Mouse (Mus musculus) frontal cortex, postnatal 36 days (tissue): Measurements from ENCODE around the gene Auts2.

Experiments
- DNase-seq, 2 experiments: peaks; one replicate each; pipeline ENCODE4 v3.0.0; 2022; ENCODE audit warnings: low spot score in 2 of 2

Auts2 gene

GRCm38 (mm10) chr5:132450071-132450470 lies 93.1 kb downstream of the Auts2 start:
- DNase-seq: no peak

DNA sequence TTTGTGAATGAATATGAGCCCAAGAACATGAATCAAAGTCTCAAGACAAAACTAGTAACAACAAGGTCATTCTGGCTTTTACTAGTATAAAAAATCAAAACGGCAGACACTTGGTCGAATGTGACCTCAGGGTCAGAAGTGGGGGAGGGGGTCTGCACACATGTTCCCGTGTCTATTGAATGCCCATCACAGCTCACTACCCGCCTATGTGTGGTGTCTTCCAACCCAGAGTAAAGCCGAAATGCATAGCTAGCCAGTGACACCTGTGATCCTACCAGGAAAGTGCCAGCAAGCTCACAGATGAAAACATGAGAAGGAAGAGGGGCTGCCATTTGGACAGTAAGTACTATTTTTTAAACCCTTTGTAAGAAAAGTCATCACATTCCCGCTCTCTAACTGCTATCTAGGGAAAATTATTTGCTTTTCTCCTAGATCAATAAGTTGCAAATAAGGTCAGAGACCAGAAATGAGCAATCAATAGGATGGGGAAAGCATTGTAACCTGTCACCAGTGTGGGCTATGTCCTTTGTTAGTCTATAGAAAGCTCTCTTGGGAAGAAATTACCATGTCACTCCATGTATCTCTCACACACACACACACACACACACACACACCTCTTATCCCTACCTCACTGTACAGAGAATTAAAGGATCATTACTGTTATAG lies 94.6 kb downstream of the Auts2 start:
- no peak for DNase-seq

DNA sequence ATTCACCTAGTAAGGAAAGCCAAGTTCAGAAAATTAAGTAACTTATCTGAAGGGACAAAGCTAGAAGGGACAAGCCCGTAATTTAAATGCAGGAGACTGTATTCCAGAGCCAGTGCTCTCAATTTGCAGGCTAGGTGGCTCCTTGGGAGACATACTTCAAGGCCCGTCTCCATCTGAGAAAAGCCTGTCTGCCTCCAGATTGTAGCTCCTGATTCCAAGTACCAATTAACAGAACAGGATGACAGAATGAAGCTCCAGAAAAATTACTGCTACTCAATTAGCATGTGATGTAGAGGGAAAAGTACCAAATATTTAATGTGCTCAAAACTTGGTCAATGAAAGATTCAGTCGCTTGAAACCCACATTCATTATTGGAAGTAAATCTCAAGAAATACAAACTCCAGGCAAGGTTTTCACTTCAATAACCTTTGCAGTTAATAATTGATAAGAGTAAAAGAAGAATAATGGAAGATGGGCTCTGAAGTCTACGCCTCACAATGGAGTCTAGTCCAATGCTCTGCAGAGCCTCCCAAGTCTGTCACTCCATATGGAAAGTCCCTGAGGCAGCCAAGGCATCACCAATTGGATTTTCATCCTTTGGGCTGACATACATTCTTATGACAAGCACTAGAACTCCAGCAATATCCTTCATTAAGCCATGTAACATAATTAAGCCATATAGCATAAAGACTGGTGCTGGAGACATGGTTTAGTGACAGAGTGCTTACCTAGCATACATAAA lies 97.8 kb downstream of the Auts2 start:
- no peak for DNase-seq

DNA sequence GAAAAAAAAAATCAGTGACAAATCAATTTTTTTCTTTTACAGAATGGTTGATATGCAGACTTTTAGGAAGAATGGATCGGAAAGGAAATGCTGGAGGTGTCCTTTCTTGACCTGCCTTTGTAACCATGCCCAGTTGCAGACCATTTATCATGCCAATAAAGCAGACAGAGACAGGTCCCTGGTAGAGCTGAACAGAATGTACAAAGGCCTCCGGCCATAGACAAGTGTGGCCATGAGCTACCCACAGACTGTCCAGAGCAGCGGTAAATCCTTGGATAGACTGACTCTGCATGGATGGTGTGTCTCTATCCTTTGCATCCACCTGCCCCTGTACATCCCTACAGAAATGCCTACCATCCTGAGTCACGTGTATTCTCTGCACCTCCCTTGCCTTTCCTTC lies 100.2 kb downstream of the Auts2 start:
- DNase-seq: no peak

DNA sequence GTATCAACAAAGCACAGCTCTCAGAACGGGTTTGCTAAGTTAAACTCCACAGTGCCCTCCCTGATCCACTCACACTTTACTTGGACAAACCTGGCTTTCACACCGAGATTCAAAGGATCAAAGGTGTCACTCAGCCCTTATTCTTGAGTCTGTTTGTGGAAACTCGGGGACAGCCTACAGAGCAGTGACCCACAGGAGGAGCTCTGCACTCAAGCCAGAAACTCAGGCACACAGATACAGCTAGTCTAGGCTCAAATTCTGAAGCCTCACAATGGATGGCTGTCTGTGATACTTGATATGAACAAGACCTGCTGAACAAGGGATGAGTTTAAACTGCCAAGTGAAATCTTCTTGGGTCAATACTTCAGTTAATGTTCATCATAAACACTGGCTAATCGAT lies 104.7 kb downstream of the Auts2 start:
- DNase-seq: no peak

- no peak for DNase-seq
Measured at GRCm38 (mm10) chr5:132437994-132438393, 105.2 kb downstream of the Auts2 start.

- no peak for DNase-seq
Measured at GRCm38 (mm10) chr5:132437478-132437877, 105.7 kb downstream of the Auts2 start.

DNA sequence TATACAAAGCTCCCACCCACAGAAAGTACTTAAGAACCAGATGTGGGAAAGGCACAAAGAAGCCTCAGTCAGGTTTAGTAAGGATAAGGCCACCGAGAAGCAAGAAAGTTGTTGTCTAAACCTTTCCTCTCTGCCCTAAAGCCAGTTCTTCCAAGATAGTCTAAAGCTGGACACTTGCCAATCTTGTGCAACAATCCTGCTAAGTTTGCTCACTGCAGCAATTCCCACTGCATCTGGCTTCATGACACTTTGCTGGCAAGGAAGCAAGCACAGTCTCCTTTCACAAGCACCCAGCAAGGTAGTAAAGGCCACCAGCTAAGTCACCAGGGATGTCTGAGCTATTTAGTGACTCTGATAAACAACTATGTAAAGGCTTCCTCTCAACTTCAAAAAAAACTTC lies 106.2 kb downstream of the Auts2 start:
- no peak for DNase-seq

- DNase-seq: no peak
Measured at GRCm38 (mm10) chr5:132436473-132436872, 106.7 kb downstream of the Auts2 start.

DNA sequence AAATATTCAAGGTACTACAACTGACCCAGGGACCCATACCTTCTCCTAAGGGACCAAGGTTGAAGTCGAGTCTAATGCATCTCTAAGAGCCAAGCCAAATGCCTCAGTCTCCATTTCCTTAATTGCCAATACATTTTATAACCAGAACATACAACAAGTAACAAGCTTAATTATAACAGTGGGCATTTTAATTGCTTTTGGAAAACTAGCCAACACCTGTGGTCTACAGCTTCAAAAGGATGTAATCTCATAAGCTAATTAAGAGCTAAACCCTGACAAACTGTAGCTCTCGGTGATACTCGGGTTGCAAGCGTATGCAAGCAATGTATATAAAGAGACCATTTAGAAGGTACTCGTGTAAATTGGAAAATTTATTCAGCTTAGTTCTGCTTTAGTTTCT lies 107.7 kb downstream of the Auts2 start:
- no peak for DNase-seq

DNA sequence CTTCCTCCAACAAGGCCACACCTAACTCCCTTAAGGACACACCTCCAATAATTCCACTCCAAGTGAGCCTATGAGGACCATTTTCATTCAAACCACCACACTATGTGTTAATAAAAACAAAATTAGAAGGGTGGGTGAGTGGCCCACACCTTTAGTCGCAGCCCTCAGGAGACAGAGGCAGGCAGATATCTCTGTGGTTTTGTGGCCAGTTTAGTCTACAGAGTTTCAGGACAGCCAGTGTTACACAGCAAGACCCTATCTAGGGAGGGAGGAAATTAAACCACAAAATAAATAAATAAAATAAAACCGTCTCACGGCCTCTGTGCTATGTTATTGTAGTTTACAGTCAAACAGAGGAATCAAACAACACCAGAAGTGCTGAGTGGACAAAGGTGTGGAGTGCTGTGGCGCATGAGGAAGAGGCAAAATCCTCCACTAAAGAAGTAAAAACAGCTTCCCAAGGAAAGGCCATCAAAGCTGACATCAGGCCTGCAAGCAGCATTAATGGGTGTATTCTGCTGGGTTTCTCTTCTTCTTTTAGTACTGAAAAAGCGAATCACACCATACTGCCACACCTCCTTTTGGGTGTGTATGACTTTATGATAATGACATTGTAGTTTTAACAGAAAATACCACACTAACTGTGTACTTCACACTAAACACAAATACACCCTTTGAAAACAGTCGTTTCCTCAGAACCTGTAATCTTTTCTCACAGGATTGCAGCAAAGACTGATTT lies 109.6 kb downstream of the Auts2 start:
- no peak for DNase-seq

- DNase-seq: no peak
Measured at GRCm38 (mm10) chr5:132429363-132429762, 113.8 kb downstream of the Auts2 start.

GRCm38 (mm10) chr5:132426342-132426741 lies 116.8 kb downstream of the Auts2 start:
- DNase-seq: no peak

- no peak for DNase-seq
Measured at GRCm38 (mm10) chr5:132425792-132426309, 117.3 kb downstream of the Auts2 start.

- DNase-seq: no peak
Measured at GRCm38 (mm10) chr5:132410338-132410852, 132.7 kb downstream of the Auts2 start.

DNA sequence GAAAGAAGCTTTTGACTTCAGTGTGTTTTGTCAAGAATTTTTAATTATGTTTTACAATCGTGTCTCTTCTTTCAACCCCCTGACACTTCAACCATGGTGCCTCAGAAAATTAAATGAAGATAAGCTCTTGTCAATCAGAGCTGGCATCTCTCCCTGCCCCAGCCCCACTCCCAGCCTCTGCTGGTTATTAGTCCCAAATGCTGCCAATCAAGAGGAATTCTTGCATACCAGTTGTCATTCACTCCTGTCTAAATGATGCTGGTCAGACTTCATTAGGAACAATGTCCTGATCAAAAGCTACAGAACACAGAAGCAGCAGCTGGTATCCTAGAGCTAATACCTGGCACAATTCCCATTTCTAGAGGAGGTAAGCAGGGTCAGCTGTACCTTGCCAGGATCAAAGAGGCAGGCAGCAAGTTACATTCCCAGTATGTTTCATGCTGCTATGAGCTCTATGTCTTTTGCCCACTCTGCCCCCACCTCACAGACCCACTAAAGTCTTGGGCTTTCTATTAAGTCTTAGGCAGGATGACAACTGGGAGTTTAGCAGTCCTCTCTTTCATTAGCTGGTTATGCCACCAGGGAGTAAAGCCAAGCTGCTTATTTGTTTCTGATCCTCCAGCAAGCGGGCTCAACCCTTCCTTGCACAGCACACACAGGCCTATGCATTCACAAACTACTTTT lies 134.1 kb downstream of the Auts2 start:
- no peak for DNase-seq

GRCm38 (mm10) chr5:132400556-132400955 lies 142.6 kb downstream of the Auts2 start:
- DNase-seq: no peak

DNA sequence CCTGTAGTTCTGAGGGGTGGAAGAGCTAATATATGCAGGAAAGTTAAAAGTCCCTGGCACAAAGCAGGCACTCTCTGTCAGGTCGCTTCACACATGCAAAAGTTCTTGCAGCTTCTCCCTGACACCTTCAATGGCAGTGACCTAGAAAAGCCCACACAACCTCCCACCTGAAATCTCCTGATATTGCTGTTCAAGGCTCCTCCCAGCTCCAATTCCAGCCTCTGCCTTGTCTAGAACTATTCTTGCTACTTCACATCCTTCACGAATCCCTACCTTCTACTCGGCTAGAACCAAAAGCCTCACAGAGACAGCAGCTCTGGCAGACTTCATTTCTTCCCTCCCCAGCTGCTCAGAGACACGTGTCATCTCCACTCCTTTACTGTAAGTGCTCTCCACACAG lies 143.7 kb downstream of the Auts2 start:
- DNase-seq: peak; percentile 16 to 56

DNA sequence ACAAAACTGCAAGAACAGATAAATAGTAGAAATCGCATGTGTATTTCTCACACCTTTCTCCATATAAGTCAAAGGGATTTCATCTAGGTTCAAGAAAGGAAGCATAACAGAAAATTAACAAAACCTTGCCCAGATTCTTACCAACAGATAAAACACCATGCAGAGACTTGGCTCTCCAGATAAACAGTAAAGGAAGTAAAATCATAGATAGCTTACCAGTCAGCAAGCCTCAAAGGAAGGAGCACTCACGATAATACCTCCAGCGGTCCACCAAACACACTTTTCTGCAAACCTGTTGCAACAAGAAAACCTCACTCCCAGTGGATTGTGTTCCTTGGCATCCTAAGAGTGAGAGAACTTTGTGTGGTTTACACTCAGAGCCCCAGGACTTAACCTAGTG lies 147.2 kb downstream of the Auts2 start:
- no peak for DNase-seq

DNA sequence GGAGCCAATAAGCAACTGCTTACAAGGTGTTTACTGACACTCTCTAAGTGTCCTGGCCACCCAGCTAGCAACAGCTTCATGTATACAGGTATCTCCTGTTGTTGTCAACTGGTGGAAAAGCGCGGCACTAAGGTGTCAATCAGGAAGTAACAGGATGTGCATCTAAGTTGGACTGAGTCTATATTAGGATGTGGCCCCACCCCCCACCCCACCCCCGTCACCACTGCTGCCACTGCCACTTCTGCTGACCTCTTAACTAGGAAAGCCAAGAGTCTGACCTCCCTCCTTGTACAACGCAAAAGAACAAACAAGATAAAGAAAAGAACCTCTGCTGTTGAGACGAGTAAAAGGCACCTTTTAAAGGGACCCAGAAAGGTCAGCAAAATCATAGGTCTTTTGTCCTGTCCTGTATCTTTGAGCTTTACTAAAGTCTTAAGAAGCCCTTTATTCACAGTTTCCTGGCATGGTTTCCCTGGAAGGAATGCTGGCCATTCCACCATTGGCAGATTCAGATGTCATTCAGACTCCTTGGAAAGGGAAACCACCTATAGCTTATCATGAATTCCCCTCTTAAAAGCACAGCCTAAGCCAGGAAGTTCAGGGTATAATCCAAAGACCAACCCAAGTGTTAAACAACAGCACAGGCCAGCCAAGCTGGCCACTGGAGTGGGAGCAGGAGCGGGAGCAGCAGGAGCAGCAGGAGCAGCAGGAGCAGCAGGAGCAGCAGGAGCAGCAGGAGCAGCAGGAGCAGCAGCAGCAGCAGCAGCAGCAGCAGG lies 148.2 kb downstream of the Auts2 start:
- DNase-seq: no peak
